Mouse (Mus musculus) left cerebral cortex, adult 18-20 months (tissue): ENCODE data around the gene Pbld2. TPM values are rescaled to one million over a fixed set of nuclear protein-coding genes. Genes with fewer than 3 reads are reported as not detected.

Experiments used
- DNase-seq, 2 experiments: peaks; one replicate each; pipeline ENCODE4 v3.0.0; 2021 to 2022; ENCODE audit warnings: low spot score in 2 of 2, mixed read lengths in 1 of 2
- total RNA-seq, 2 experiments: library from RNA; stranded (reverse); gene quantifications; 2 replicates each; pipeline ENCODE4 v1.2.3; 2021

Gene Pbld2
- total RNA-seq, 2 experiments from 2014 or later, result 2.6 to 3.6 TPM

GRCm38 (mm10) chr10:63060406-63060805 lies 36.3 kb downstream of the Pbld2 start:
- DNase-seq, result no peak

- DNase-seq, result no peak
Measured at GRCm38 (mm10) chr10:63061266-63061665, 37.2 kb downstream of the Pbld2 start.

GRCm38 (mm10) chr10:63062696-63063095 lies 38.6 kb downstream of the Pbld2 start:
- no peak for DNase-seq

- no peak for DNase-seq
Measured at GRCm38 (mm10) chr10:63063365-63063764, 39.2 kb downstream of the Pbld2 start.

- DNase-seq, result no peak
Measured at GRCm38 (mm10) chr10:63064516-63064915, 40.4 kb downstream of the Pbld2 start.

- no peak for DNase-seq
Measured at GRCm38 (mm10) chr10:63065561-63065960, 41.4 kb downstream of the Pbld2 start.

GRCm38 (mm10) chr10:63065988-63066387 lies 41.9 kb downstream of the Pbld2 start:
- peak; percentile 82 to 85 for DNase-seq

- no peak for DNase-seq
Measured at GRCm38 (mm10) chr10:63086304-63086703, 62.2 kb downstream of the Pbld2 start.

GRCm38 (mm10) chr10:63089103-63089757 lies 65.1 kb downstream of the Pbld2 start:
- DNase-seq, result no peak

- DNase-seq, result peak; percentile 18 to 20
Measured at GRCm38 (mm10) chr10:63089758-63090571, 65.8 kb downstream of the Pbld2 start.

GRCm38 (mm10) chr10:63091915-63092314 lies 67.8 kb downstream of the Pbld2 start:
- no peak for DNase-seq

GRCm38 (mm10) chr10:63092616-63093550 lies 68.8 kb downstream of the Pbld2 start:
- no peak for DNase-seq

- DNase-seq, result no peak
Measured at GRCm38 (mm10) chr10:63096757-63097156, 72.6 kb downstream of the Pbld2 start.

- no peak for DNase-seq
Measured at GRCm38 (mm10) chr10:63098191-63098590, 74.1 kb downstream of the Pbld2 start.

- peak; percentile 51 to 60 for DNase-seq
Measured at GRCm38 (mm10) chr10:63099521-63099920, 75.4 kb downstream of the Pbld2 start, which contains the start of gene Atoh7. Atoh7 (plus strand) TSS chr10:63099651.

GRCm38 (mm10) chr10:63099941-63100562 lies 75.9 kb downstream of the Pbld2 start:
- DNase-seq, result peak; percentile 73 to 85

- no peak for DNase-seq
Measured at GRCm38 (mm10) chr10:63100657-63101056, 76.5 kb downstream of the Pbld2 start.
